Mouse (Mus musculus) retina, postnatal 1 day (tissue): Measurements from ENCODE around the gene Gm48552.

ENCODE experiments used
- DNase-seq: peaks from one replicate; pipeline ENCODE4 v3.0.0-alpha.2; 2012

The Gm48552 gene

DNA sequence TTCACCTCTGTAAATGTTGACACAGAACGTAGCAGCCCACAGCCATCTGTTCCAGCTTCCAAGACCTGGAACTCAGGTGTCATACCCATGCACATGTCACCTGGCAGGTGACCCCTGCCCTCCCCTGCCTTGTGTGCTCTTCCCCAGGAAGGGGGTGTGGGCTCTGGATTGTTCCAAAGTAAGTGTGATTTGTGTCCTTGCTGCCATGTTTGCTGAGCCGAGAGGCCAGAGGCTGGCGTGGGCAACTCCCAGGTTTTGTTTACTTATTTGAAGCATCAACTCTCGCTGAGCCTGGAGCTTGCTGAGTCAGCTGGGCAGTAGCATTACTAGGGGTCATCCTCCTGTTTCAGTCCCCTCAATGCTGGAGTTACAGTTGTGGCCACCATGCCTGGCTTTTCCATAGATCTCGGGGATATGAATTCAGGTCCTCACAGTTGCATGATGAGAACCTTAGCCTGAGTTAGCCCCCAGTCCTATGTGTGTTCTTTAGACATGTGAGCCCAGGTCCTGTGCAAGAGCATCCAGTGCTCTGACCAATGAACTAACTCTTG, at the start of gene Gm48552:
TSS of gene Gm48552 (plus strand) at position 501 of the 551 bp plus-strand sequence.
- DNase-seq = no peak

DNA sequence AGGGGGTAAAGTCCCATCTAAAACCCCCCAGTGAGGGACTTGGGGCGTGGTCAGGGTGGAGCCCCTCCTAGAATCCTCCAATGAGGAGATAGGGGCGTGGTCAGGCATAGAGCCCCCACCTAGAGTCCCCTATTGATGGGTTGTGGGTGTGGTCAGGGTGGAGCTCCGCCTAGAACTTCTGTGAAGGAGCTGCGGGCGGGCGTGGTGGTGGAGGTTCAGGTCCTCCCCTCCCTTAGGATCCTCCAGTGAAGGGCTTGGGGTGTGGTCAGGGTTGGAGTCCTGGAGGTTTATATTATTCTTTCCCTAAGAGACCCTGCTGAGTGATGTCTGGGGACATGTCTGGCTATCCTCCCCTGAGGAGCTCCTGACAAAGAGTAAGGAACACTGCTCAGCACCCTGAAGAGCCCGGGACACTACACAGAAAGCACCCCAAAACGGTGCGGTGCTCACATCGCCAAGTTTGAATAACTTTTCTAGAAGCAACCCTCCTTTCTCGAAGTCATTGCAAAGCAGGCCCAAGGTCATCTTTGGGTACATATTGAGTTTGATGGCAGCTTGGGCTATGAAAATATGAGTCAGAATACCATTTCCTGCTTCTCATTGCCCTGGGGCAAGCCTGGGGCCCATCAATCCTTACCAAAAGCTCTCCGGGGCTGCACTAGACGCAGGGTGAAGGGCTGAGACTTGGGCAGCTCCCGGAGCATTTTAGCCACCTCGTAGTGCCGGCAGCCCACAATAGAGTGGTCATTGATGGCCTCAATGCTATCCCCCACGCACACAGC, 48.1 kb upstream of the Gm48552 start:
- DNase-seq = no peak

DNA sequence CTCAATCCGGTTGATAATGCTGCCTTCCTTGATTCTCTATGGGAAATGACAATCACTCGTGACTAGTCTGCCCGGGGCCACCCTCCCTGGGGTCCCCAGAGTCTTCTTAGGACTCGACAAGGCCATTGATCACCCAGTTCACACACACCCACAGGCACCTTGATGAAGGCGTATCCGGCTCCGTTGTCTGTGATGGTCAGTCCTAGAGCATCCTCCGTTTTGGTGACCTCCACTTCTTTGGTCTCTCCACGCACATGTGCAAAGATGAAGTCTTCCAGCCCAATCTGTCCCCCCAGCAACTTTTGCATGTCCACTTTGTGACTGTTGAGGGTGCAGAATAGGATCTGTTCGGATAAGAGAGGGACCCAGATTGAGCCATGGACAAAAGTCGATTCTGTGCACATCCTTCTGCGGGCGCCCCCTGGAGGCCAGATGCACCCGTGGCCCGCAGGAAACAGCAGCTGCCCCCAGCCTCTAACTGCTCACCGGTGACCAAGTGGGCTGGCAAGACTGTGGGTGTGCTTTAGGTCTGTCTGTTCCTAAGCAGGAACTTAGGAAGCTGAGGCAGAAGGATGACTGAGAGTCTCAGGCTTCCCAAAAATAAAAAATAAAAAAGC, 47.4 kb upstream of the Gm48552 start:
- DNase-seq = peak; percentile 74

DNA sequence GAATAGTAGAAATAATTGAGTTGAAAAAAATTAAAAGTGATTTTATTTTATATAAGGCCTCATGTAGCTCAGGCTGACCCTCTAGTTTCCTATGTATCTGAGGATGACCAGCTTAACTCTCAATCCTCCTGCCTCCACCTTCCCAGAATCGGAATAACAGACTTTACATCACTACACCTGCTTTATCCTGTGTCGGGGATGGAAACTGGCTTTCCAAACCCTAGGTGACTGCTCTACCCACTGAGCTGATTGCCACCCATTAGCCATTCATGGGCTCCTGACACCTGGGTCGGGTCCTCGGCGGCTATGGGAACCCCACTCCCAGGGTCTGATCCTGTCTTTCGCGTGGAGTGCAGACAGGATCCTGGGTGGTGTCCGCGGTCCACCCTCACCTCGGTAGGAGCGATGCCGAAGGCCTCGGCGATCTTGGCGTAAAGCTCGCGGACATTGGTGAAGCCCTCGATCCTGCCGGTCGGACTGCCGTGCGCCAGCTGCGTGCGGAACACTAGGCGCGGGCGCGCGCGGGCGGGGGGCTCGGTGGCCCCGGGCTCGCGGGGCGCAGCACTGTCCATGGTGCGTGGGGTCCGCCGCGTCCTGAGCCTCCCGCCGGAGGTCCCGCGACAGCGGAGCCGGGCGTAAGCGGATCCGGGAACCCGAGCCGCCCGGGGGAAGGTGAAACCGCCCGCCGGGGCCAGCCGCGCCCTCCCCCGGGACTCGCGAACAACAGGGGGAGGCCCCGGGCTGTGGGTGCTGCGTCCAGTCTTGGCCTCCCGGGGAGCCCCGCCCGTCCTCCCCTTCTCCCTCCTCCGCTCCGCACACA, 45.9 kb upstream of the Gm48552 start, which contains the start of gene Gipc3:
TSS of gene Gipc3 (minus strand) at position 581 of the 820 bp plus-strand sequence.
- no peak for DNase-seq

DNA sequence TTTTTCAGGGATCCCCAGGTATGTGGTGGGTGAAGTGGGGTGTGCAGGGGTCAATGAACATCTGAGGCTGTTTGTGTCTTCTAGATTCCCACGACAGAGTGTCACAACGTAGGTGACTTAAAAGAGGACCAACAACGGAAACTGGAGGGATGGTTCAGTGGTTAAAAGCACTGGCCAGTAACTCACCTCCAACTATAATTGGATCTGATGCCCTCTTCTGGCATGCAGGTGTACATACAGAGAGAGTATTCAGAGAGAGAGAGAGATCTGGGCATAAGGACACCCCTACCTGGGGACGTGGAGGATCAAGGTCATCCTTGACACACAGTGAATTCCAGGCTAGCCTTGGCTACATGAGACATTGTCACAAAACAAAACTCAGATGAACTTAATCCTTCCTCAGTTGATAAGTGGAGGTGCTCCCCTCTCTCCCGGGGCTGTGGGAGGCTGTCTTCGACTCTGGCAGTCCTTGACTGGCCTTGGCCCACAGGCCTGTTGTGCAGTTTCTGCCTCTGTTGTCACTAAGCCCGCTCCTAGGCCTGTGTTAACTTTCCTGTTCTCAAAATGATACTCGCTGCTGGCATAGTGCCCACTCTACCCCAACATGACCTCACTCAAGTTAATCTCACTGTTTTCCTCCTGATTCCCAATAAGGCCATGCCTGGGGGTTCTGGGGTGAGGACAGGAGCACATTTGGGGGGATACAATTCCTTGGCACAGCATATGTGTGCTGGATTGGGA, 44.2 kb upstream of the Gm48552 start:
- DNase-seq = no peak

DNA sequence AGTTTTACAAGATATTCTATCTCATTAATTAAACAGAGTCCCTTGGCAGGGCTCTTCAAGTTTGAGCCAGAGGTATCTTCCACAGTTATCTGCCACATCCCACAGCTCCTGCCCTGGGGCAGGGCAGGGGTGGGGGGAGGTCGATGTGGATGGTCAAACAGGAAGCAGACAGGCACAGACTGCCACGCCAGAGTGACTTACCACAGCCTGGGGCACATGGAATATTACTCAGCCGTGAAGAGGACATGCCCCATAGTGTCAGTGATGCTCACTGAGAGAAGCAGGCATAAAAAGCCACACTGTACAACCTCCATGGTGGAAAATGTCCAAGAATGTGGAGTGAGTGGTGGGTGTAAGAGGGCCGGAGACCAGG, 43.7 kb upstream of the Gm48552 start:
- DNase-seq = no peak

DNA sequence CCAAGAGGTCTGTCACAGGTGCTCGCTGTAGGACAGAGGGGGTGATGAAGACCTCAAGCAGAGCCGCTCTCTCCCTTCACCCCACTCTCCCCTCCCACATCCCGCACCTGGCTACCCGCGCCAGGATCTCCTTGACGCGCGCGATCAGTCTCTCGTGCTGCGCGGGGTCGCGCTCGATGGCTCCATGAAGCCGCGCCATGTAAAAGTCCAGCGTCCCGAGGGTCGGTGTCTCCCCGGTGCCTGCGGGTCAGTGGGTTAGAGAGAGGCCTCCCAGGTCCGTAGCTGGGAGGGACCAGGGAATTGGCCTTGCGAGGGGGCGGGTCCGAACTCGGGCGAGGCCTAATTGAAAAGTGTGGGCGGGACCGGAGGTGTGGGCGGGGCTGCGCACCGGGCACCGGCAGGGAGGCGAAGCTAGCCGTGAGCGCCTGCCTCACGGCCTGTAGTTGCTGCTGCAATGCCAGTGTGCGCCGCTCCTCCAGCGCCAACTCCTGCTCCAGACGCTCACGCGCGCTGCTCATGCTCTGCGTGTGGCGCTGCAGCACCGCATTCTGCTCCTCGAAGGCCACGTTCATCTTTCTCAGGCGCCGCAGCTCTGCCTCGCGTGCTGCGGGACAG, 42.2 kb upstream of the Gm48552 start:
- peak; percentile 81 for DNase-seq

DNA sequence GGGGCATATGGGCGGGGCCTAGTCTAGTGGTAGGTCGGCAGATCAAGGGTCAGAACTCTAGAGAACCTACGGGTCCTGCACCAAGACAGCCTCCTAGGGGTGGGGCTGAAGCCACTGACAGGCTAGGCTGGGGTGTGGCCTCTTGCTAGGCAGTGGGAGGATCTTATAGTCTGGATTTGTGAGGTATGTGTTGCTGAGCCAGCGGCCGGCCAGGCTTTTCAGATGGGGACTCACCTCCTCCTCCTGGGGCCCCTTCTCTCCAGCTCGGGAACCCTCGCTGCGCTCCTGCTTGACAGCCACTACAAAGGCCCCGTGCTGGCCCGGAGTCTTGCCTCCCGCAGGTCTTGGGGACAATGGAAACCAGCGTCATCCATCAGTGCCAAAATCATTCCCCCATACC, 39.7 kb upstream of the Gm48552 start:
- DNase-seq = no peak

DNA sequence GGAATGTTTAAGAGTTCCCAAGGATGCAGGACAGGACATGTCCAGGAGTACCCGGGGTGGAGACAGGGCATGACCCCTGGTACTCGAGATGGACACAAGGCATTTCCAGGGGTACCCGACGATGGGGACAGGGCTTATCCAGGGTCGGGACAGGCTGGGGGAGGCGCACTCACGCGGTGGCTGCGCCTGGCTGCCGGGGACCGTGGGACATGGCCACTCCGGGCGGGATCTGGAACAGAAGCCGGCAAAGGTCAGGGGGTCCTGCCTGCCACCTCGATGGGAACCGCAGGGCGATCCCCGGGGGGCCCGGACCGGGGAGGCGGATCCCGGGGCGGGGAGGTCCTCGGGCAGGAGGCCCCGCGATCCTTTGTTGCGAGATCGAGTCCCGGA, 38.8 kb upstream of the Gm48552 start:
- no peak for DNase-seq

DNA sequence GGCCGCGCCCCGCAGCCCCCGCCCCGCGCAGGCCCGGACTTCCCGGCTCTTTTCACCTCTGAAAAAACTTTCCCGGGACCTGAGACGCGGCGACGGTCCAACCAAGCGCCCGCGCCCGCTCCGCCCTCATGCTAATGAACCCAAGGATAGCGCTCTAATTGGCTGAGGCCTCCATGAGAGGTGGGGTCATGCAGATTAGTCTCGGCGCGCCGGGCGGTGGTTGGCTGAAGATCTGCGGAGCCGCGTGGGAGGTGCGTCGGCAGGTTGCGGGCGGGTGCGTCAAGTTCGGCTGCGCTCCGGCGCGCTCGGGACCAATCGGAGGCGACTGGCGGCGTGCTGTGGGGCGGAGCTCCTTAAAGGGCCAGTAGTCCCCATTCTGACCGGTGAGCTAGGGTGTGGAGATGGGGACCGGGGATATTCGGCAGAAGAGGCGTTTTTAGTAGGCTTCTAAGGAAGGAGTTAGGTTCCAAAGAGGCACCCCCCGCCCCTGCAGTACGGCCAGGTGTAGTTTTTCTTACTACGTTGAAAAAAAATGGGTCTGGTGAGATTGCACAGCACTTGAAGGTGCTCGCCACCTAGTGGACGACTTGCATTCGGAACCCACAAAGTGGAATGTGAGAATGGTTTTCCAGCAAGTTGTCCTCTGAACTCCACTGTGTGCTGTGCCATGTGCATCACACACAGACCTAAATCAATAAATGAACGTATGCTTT, 38.3 kb upstream of the Gm48552 start, which contains the start of gene Hmg20b:
TSS of gene Hmg20b (minus strand) at position 130 of the 713 bp plus-strand sequence.
- DNase-seq = peak; percentile 100

DNA sequence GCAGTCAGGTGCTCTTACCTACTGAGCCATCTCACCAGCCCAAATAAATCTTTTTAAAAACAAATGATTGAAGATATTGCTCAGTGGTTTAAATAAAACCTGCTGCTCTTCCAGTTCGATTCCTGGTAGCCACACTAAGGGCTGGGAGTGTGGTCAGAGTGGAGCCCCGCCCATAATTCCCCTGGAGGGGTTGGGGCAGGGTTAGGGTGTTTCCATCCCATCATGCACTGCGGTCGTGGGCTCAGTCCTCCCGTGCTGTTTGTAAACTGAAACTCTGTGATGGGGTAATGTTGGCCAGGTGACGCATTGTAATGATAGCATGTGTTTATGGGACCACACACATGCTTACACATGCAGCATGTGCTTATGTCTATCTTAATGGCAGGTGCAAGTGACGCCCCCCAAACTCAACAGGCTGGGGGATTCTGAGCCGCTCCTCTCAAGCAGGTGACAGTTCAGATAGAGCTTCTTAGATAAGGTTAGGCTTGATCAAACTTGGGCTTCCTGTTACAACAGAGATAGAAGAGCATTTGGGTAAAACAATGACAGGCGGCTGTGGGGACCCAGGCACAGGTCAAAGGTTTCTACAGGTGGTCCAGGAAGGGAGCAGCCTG, 37.0 kb upstream of the Gm48552 start:
- DNase-seq = no peak

DNA sequence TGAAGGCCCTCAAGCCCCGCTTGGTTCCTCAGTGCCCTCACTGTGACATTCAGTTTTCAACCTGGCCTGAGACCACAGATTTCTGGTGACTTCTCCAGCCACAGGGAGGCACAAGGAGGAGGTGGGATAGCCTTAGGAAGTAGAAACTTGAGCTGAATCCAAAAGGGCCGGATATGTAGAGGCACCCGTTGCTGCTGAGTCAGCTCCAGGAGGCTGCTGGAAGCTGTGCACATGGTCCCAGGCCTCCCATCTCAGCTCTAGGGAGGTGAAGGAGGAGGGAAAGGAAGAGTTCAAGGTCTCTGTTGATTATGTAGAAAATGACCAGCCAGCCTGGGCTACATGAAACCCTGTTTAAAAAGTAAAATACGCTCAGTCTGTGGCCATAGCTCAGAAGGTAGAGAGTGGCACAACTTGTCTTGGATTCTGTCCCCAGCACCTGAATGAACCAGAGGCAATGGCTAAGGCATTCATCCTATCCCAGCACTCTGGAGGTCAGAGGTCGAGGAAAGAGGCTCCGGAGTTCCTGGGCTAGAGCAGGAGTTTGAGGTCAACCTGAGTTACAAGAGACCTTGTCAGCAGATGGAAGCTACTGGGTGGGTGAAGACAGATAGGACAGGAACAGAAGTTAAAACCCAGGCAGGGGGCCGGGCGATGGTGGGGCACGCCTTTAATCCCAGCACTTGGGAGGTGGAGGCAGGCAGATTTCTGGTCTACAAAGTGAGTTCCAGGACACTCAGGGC, 33.9 kb upstream of the Gm48552 start:
- DNase-seq = no peak

DNA sequence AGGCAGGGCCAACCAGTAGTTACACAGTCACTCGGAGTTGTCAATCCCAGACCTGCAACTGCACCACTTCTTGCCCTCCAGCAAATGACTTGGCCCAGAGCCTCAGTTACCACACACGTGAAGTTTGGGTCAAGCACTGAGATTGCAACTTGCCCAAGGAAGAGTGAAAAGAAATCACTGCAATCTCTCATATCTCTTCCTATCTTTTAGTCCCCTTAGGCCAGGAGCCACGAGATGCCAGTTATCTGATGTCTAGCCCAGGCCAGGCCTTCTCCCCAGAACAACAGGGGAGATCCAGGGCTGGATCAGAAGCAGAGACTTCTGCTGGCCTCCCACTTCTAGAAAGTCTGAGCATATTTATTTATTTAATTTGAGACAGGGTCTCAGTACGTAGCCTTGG, 33.3 kb upstream of the Gm48552 start:
- DNase-seq = no peak

DNA sequence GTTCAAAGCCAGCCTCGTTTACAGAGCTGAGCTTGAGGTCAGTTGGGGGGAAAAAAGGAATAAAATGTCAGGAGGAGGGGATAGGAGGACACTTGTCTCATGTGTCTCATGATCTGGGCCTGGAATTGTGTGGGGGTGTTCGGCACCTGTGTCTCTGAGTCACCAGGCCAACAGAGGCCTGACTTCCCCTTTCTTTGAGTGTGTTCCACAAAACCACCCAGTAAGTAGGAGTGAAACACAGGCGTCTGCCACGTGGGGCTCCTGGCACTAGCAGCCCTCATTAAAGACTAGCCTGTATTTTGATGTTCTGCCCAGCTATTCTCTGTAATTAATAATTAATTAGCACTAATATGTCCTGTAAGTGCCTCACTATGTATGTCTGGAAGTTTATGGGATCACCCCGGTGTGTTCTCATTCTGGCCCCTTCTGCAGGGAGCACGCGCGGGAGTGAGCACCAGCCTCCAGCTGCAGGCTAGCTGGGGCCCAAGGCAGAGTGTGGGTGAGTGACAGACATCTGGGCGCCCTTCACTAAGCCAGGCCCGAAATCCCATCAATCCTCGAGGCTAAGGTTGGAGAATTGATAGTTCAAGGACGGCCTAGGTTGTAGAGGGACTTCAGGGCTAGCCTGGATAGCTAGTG, 32.3 kb upstream of the Gm48552 start:
- no peak for DNase-seq

DNA sequence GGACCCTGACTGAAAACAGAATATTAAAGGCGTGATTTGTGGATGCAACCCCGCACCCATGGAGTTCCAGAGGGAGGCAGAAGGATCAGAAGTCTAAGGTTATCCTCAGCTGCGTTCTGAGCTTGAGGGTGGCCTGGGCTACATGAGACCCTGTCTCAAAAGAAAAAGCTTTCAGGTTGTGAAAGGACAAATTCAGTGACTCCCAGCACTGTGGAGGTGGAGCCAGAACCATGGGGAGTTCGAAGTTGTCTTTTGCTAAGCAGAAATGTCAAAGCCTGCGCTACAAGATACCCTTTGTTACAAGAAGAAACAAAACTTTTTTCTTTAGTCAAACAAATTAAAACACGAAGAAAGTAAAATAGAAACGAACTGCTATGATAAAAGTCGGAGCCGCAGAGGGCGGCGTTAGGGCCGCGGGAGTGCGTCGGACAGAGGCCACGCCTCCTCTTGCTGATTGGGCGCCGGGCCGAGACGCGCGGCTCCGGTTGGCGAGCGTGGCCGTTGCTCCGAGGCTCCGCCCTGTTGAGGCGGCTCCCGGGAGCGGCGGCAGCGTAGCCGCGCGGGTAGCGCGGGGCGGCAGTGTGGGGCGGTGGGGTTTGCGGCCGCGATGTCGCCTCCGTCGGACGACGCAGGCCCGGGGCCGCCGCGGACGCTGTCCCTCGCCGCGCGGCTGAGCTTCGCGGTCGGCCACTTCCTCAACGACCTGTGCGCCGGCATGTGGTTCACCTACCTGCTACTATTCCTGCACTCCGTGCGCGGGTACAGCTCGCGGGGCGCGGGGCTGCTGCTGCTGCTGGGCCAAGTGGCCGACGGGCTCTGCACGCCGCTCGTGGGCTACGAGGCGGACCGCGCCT, 31.6 kb upstream of the Gm48552 start, which contains the start of gene Mfsd12:
TSS of gene Mfsd12 (plus strand) at position 501 of the 854 bp plus-strand sequence.
- DNase-seq = peak; percentile 93

DNA sequence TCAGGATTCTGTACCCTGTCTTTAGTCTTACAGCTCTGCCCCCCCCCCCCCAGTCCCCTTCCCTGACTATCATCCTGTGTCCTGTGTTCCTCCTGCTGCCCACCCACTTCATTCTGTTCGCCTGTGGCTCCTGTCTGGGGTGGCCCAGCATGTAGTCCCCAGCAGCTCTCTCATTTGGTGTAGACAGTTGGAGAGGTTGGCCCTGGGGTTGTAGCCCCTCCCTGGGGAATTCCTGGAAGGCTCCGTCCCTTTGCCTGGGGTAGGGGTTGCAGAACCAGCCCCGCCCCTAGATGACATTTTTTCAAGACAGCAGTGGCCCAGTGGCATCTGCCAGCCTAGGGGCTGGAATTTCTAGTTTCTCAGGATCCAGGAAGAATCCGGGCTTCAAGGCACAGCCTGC, 30.6 kb upstream of the Gm48552 start:
- DNase-seq = no peak

DNA sequence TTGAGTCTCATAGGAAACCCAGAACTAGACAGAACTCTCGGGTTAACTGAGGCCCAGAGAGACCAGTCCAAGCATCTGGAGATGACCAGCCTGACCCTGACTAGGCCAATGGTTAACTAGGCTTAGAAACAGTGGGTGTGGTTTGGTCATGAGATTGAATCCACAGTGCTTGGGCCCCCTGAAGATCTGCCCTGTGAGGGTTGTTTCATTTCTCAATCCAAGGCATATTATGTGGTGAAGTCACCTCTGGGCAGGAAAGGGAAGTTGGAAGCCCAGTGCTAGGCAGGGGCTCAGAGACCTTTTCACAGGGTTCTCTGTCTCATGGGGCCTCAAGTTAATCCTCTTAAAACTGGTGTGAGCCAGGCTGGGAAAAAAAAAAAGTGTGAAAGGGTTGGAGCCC, 30.0 kb upstream of the Gm48552 start:
- DNase-seq = no peak

DNA sequence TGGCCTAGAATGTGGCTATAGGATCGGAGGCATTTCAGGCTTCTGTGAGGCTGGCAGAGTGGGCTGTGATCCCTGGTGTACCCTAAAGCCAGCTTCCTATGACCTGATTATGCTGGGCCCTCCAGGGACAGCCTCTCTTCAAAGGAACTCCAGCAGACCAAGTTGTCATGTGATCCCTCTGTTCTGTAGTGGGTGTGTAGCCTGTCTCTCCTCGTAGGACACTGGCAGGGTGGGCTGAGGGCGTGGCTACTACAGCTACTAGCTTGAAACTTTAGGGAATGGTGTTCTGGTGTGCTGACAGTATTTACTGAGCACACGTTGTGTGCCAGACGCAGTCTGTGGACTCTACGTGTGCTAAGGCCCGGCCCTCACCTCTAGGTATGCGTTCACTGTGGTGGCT, 28.1 kb upstream of the Gm48552 start:
- no peak for DNase-seq
